Mouse (Mus musculus) erythroblast, embryonic 14.5 days (primary cell): Measurements from ENCODE around the gene Usp42. TPM values are rescaled to one million over a fixed set of nuclear protein-coding genes. Genes with fewer than 3 reads are reported as not detected.

Experiments
- H3K27me3 ChIP-seq: 2 replicates; pipeline ENCODE4 v1.6.1; 2012; ENCODE audit warnings: inconsistent platforms; ENCODE audit not compliant: control insufficient read depth
- H3K36me3 ChIP-seq: 2 replicates; pipeline ENCODE4 v1.6.1; 2012; ENCODE audit warnings: mild to moderate bottlenecking, inconsistent platforms; ENCODE audit not compliant: control insufficient read depth
- H3K4me1 ChIP-seq: 2 replicates; pipeline ENCODE4 v1.6.1; 2012; ENCODE audit warnings: inconsistent platforms; ENCODE audit not compliant: control insufficient read depth
- H3K4me3 ChIP-seq: replicated peaks from 2 replicates; pipeline ENCODE3; 2012; ENCODE audit warnings: moderate library complexity, mild to moderate bottlenecking, inconsistent platforms
- H3K9me3 ChIP-seq: 2 replicates; pipeline ENCODE4 v1.6.1; 2012; ENCODE audit warnings: low read length, inconsistent platforms, mixed read lengths; ENCODE audit not compliant: control insufficient read depth
- GATA1 ChIP-seq: IDR thresholded peaks from 2 replicates; pipeline ENCODE4 v1.6.1; 2012; ENCODE audit warnings: low read length, inconsistent platforms, mixed read lengths
- TAL1 ChIP-seq: IDR thresholded peaks from 3 replicates; pipeline ENCODE4 v1.6.1; 2012; ENCODE audit warnings: low read length, inconsistent platforms, mixed read lengths
- polyA plus RNA-seq: library from polyadenylated mRNA; stranded (reverse); fragments of >175 nt; gene quantifications from 2 replicates; pipeline ENCODE4 v1.2.3, GENCODE M21; 2012

Gene Usp42
- polyA plus RNA-seq, 1 experiment = 0.63 TPM

DNA sequence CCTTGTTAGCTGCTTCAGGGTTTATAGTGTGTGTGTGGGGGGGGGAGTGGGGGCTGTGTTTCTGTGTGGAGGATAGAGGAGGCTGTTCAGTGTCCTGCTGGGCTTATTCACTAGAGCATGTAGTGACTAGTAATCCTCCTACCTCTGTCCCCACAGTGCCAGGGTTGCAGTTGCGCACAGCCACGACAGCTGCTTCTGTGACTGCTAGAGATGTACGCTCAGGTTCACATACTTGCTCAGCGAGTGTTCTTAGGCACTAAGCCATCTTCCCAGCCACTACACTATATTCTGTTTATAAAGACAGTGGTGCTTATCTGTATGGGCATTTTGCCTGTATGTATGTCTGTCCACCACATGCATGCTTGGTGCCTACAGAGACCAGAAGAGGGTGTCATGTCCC is 54.7 kb downstream of the Usp42 start:
- no peaks in the 10 kb centered on the region for H3K27me3 ChIP-seq
- no peak for TF ChIP-seq TAL1
- TF ChIP-seq GATA1 = no peak
- peaks cover 83% of the 10 kb centered on the region for H3K4me1 ChIP-seq
- peaks cover 55% of the 10 kb centered on the region for H3K36me3 ChIP-seq
- no peaks in the 10 kb centered on the region for H3K9me3 ChIP-seq
- H3K4me3 ChIP-seq = no peak overlapping the region

DNA sequence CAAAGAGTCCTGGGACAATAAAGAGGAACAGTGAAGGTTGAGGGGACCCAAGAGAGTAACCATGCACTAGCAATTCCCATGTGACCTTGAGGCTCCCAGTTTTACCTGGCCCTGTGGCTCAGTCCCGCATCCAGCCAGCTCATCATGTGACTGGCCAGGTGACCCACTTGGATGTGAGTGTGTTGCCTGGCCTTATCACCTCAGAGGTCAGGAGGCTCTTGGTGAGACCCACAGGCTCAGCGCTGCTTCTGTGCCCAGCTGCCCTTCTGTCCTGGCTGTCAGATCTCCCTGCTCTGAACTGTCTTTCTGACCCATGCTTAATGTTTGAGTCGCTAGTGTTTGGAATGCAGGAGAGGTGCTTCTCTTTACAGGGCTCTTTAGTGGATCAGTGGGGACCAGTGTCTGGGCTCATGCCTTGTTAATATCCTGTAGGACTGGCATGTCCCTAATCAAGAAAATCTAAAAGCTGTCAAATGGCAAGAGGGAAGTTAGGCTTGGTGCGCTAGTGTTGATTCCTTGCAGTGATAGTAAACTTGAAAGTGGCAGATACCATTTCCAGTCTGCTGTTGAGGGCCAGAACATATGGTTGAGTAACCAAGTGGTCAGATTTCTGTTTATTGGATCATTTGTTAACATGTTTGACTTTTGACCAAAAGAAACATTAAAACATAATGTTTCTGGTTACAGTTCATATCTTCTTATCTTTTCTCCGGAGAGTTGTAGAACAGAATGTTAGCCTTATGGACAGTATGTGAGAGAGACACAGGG is 55.7 kb downstream of the Usp42 start:
- no peaks in the 10 kb centered on the region for H3K27me3 ChIP-seq
- no peak overlapping the region for H3K4me3 ChIP-seq
- no peaks in the 10 kb centered on the region for H3K9me3 ChIP-seq
- no peak for TF ChIP-seq TAL1
- TF ChIP-seq GATA1 = no peak
- H3K4me1 ChIP-seq = peaks cover 85% of the 10 kb centered on the region
- H3K36me3 ChIP-seq = peaks cover 58% of the 10 kb centered on the region

DNA sequence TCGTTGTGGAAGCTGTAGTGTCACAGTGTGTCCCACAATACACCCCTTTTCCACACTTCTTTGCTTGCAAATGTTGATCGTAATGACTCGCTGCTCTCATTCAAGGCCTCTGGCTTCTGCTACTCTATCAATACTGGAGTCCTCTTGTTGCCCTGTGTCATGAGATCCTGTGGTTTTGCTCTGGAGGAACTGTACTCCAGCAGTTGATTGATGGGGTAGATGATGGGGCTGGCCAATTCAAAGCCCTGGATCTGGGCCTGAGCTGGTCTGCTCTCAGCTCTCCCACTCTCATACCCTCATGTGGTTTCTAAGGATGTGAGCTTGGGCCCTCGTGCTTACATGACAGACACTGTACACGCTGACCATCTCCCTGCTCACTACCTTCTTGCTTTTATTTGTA is 57.5 kb downstream of the Usp42 start:
- H3K36me3 ChIP-seq = peaks cover 53% of the 10 kb centered on the region
- no peaks in the 10 kb centered on the region for H3K27me3 ChIP-seq
- peaks cover 88% of the 10 kb centered on the region for H3K4me1 ChIP-seq
- H3K4me3 ChIP-seq = no peak overlapping the region
- no peaks in the 10 kb centered on the region for H3K9me3 ChIP-seq
- no peak for TF ChIP-seq TAL1
- TF ChIP-seq GATA1 = no peak

DNA sequence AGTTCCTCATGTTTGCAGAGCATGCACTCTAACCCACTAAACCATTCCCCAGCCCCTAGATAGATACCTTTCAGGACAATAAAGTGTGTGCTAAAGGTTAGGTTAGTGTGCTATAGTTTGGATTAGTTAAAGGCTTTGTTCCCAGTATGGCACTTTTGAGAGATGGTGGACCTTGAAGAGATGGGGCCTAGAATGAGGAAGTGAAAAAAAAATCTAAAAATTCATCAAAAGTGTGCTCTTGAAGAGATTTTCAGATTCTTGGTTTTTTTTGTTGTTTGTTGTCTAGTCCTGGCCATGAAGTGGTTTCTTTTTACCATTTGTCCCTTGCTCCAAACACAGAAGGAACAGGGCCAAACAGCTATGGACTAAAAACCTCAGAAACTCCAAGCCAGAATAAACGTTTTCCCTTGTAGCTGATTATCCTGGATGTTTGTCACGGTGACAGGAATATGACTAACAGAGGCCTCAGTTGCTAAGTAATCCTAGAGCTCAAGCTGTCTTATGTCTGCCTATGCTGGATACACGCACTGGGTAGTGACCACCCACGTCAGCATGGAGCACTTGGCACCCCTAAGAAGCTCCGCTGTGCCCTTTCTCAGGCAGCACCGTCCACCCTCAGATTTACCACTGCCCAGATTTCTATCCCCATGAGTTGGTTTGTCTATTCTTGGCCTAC is 61.2 kb downstream of the Usp42 start:
- TF ChIP-seq TAL1 = no peak
- TF ChIP-seq GATA1 = no peak
- H3K27me3 ChIP-seq = no peaks in the 10 kb centered on the region
- H3K9me3 ChIP-seq = no peaks in the 10 kb centered on the region
- H3K4me3 ChIP-seq = no peak overlapping the region
- peaks cover 85% of the 10 kb centered on the region for H3K4me1 ChIP-seq
- peaks cover 59% of the 10 kb centered on the region for H3K36me3 ChIP-seq

DNA sequence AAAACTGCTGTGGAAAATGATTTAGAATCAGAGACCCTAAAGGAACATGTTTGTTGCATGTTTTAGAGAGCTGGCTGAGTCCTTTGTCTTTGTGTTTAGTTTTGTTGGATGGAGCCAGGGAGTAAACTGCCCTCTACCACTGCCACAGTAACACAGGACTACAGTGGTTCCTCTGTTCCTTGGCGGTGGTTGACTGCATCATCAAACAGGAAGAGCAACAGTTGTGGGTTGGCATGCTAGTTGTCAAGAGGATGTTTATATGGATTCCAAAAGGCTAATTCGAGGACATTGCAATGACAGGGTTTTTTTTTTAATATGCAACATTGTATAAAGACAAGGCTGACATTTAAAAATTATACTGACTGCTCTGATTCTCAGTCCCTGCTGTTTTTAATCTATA is 62.2 kb downstream of the Usp42 start:
- Histone ChIP-seq H3K27me3 (no peaks in the 10 kb centered on the region), H3K4me1 (peaks cover 89% of the 10 kb centered on the region), H3K4me3 (no peak overlapping the region), H3K9me3 (no peaks in the 10 kb centered on the region), H3K36me3 (peaks cover 60% of the 10 kb centered on the region)
- no peak for TF ChIP-seq TAL1
- TF ChIP-seq GATA1 = no peak

DNA sequence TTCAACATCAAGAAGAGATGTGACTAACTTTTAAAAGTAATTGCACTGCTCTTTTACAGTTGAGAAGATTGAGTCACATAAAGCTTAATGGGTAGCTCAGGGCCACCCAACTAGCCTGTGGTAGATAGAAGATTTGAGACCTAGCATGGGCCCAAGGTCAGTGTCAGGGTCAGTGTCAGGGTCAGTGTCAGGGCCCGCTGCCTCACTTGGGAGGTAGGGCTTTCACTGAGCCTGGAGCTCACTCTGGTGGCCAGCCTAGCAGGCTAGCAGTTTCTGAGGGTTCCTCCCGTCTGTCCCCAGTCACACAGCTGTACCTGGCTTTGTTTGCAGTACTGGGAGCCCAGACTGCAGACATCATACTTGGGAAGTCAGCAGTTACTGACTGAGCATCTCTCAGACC is 62.7 kb downstream of the Usp42 start:
- Histone ChIP-seq H3K9me3 (no peaks in the 10 kb centered on the region), H3K4me1 (peaks cover 89% of the 10 kb centered on the region), H3K36me3 (peaks cover 60% of the 10 kb centered on the region), H3K27me3 (no peaks in the 10 kb centered on the region), H3K4me3 (no peak overlapping the region)
- TF ChIP-seq TAL1 (no peak), GATA1 (no peak)

DNA sequence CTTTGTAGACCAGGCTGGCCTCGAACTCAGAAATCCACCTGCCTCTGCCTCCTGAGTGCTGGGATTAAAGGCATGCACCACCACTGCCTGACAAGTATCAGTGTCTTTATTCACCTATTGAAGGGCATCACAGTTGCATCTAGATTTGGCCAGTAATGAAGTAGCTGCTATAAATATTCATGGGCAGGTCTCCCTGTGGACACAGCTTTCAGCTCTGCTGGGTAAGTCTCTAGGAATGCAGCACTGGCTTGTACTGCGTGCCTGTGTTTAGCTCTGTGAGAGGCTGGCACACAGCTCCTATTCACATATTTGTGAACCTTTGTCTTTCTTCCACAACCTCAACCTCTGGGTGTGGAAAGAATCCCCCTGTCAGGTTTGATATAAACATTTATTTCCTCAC is 63.2 kb downstream of the Usp42 start:
- no peaks in the 10 kb centered on the region for H3K9me3 ChIP-seq
- peaks cover 88% of the 10 kb centered on the region for H3K4me1 ChIP-seq
- peaks cover 62% of the 10 kb centered on the region for H3K36me3 ChIP-seq
- H3K4me3 ChIP-seq = no peak overlapping the region
- TF ChIP-seq GATA1 = no peak
- no peak for TF ChIP-seq TAL1
- no peaks in the 10 kb centered on the region for H3K27me3 ChIP-seq

DNA sequence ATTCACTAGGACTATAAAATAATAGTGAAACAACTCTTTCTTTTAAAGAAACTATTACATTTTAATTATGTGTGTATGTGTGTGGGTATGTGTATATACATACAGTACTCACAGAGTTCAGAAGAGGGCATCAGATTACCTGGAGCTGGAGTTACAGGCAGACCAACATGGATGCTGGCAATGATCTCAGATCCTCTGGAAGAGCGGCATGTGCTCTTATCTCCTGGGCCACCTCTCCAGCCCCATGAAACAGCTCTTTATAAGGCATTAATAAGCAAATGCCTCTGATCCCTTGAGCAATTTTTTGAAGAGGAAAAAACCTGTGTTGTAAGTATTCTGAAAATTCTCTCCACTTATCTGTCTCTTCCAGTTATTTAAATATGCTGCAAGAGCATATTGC is 66.1 kb downstream of the Usp42 start:
- TF ChIP-seq TAL1 (peak; percentile 30; the same call in 1 of the 3 replicates), GATA1 (peak; percentile 87)
- Histone ChIP-seq H3K27me3 (no peaks in the 10 kb centered on the region), H3K9me3 (no peaks in the 10 kb centered on the region), H3K4me3 (no peak overlapping the region), H3K4me1 (peaks cover 82% of the 10 kb centered on the region), H3K36me3 (peaks cover 55% of the 10 kb centered on the region)

DNA sequence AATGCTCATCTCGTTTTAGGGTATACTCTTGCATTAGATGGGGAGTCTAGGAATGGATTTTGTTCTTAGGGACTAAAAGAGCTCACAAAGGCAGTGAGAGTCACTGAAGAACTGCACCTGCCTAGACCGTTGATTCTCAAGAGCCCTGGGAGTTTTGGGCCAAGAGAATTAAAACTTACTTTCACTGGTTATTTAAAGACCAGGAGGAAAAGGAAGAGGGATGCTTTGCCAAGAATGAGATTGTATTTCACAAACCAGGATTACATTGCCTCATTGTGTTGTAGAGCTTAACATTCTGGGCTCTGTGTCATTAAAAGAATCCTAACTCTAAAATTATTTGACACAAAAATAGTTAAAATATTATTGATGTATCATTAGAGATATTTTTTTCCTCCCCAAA is 66.5 kb downstream of the Usp42 start:
- H3K27me3 ChIP-seq = no peaks in the 10 kb centered on the region
- H3K4me3 ChIP-seq = no peak overlapping the region
- H3K9me3 ChIP-seq = no peaks in the 10 kb centered on the region
- TF ChIP-seq GATA1 = no peak
- TF ChIP-seq TAL1 = no peak
- H3K4me1 ChIP-seq = peaks cover 82% of the 10 kb centered on the region
- H3K36me3 ChIP-seq = peaks cover 54% of the 10 kb centered on the region
